Mouse (Mus musculus) MEL (cell line): ENCODE measurements around the gene Axdnd1.

Source experiments
- BHLHE40 ChIP-seq: IDR thresholded peaks from 2 replicates; pipeline ENCODE4 v1.6.1; 2012; ENCODE audit warnings: low read depth, mild to moderate bottlenecking, inconsistent platforms, low read length, improper control_type of control experiment, borderline replicate concordance
- CTCF ChIP-seq, 3 experiments: IDR thresholded peaks in 2 of 3; conservative IDR thresholded peaks in 1 of 3; 2 replicates each; pipeline ENCODE4 v1.5.1; 2011 to 2012; ENCODE audit warnings: low read length in 3 of 3, low read depth in 2 of 3, mild to moderate bottlenecking in 2 of 3, improper control_type of control experiment in 1 of 3, inconsistent platforms in 1 of 3, mixed read lengths in 1 of 3, moderate library complexity in 1 of 3; ENCODE audit not compliant: control insufficient read depth in 1 of 3, insufficient read depth in 1 of 3, poor library complexity in 1 of 3, severe bottlenecking in 1 of 3
- GATA1 ChIP-seq: IDR thresholded peaks from 2 replicates; pipeline ENCODE4 v1.6.1; 2011; ENCODE audit warnings: low read depth, low read length, improper control_type of control experiment
- NELFE ChIP-seq: IDR thresholded peaks from 2 replicates; pipeline ENCODE4 v1.6.1; 2011; ENCODE audit warnings: low read depth, low read length, improper control_type of control experiment
- POLR2A ChIP-seq, 2 experiments: IDR thresholded peaks; 2 replicates each; pipeline ENCODE4 v1.6.1; 2011 to 2012; ENCODE audit warnings: low read length in 2 of 2, mild to moderate bottlenecking in 2 of 2, control low read depth in 1 of 2, improper control_type of control experiment in 1 of 2, low read depth in 1 of 2, moderate library complexity in 1 of 2; ENCODE audit not compliant: control insufficient read depth in 1 of 2, insufficient read depth in 1 of 2, poor library complexity in 1 of 2
- POLR2AphosphoS2 ChIP-seq: IDR thresholded peaks from 2 replicates; pipeline ENCODE4 v1.6.1; 2011; ENCODE audit warnings: low read length, improper control_type of control experiment
- SMC3 ChIP-seq: IDR thresholded peaks from 2 replicates; pipeline ENCODE4 v1.6.1; 2011; ENCODE audit warnings: low read depth, low read length, improper control_type of control experiment
- TCF12 ChIP-seq: IDR thresholded peaks from 2 replicates; pipeline ENCODE4 v1.6.1; 2014; ENCODE audit warnings: low read depth, mild to moderate bottlenecking, inconsistent platforms, low read length, improper control_type of control experiment, moderate library complexity
- USF2 ChIP-seq, 2 experiments: IDR thresholded peaks; 2 replicates each; pipeline ENCODE4 v1.6.1; 2011 to 2012; ENCODE audit warnings: improper control_type of control experiment in 2 of 2, low read length in 2 of 2, borderline replicate concordance in 1 of 2, inconsistent platforms in 1 of 2, low read depth in 1 of 2, mild to moderate bottlenecking in 1 of 2; ENCODE audit not compliant: insufficient read depth in 1 of 2
- ZNF384 ChIP-seq: IDR thresholded peaks from 2 replicates; pipeline ENCODE4 v1.6.1; 2012; ENCODE audit warnings: low read depth, mild to moderate bottlenecking, inconsistent platforms, low read length, improper control_type of control experiment

DNA sequence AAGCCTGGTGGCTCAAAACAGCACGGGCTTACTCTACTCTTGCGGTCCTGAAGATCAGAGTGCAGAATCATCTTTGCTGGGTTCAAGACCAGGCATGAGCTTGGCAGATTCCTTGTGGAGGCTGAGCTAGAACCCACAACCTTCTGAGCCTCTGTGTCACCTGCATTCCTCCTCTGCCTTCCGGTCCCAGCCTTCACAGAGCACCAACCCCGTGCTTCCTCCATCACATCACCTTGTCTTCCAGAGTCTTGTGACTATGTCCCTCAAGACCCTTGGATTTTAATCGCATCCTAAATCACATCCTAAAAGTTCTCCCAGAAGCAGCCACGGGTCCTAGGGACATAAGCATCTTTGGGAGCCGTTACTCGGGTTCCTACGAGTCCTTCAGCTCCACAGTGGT is 97.8 kb downstream of the Axdnd1 start:
- TF ChIP-seq POLR2A (IDR thresholded peaks at IDR 0.05; ENCODE audit: control insufficient read depth in 1 of 2, insufficient read depth in 1 of 2, low read depth in 1 of 2, low read length in 2 of 2, poor library complexity in 1 of 2), result no peak
- no peak for TF ChIP-seq BHLHE40
- TF ChIP-seq SMC3, result no peak
- TF ChIP-seq POLR2AphosphoS2, result no peak
- TF ChIP-seq CTCF (IDR thresholded peaks at IDR 0.05 in 2 of 3, conservative IDR thresholded peaks at IDR 0.05 in 1 of 3; ENCODE audit: control insufficient read depth in 1 of 3, insufficient read depth in 1 of 3, low read depth in 2 of 3, low read length in 3 of 3, poor library complexity in 1 of 3, severe bottlenecking in 1 of 3), result no peak
- TF ChIP-seq ZNF384, result no peak
- no peak for TF ChIP-seq USF2 (IDR thresholded peaks at IDR 0.05; ENCODE audit: borderline replicate concordance in 1 of 2, insufficient read depth in 1 of 2, low read depth in 1 of 2, low read length in 2 of 2)
- no peak for TF ChIP-seq GATA1
- TF ChIP-seq NELFE, result no peak
- no peak for TF ChIP-seq TCF12
